Mouse (Mus musculus): Measurements from ENCODE around the gene Smpd2. TPM values are rescaled to one million over a fixed set of nuclear protein-coding genes. Genes with fewer than 3 reads are reported as not detected.

Gene Smpd2
- polyA plus RNA-seq, 1 experiment from 2014 or later, result 51.5 TPM

- peaks cover 28% of the 10 kb centered on the region for H3K36me3 ChIP-seq (ENCODE audit: control insufficient read depth, insufficient read depth, low read length)
- WGBS, result 64% methylated on average over 14 of the region's 14 CpGs
- no peak overlapping the region for H3K9ac ChIP-seq (ENCODE audit: low read length)
- no peak overlapping the region for H3K4me2 ChIP-seq (replicated peaks; ENCODE audit: low read depth)
- H3K27ac ChIP-seq (replicated peaks), result peak overlapping the region; percentile 56
- H3K4me3 ChIP-seq (ENCODE audit: low read depth, low read length), result no peak overlapping the region
- no peak for ATAC-seq (ENCODE audit: low FRiP score, low TSS enrichment)
- TF ChIP-seq CTCF (IDR thresholded peaks at IDR 0.05; ENCODE audit: low read depth) (no peak), EP300 (optimal IDR thresholded peaks at IDR 0.05) (no peak)
- H3K9me3 ChIP-seq (ENCODE audit: control insufficient read depth, low read length), result no peaks in the 10 kb centered on the region
- H3K4me1 ChIP-seq (replicated peaks; ENCODE audit: control insufficient read depth, insufficient read depth), result peaks cover 13% of the 10 kb centered on the region; the same call in 1 of the 2 replicates
- H3K27me3 ChIP-seq (ENCODE audit: control insufficient read depth, insufficient read depth, low read length), result no peaks in the 10 kb centered on the region
- DNase-seq (ENCODE audit: low spot score), result no peak
These were observed 3.5 kb downstream of the Smpd2 start for GRCm38 (mm10) chr10:41486506-41487170.

DNA sequence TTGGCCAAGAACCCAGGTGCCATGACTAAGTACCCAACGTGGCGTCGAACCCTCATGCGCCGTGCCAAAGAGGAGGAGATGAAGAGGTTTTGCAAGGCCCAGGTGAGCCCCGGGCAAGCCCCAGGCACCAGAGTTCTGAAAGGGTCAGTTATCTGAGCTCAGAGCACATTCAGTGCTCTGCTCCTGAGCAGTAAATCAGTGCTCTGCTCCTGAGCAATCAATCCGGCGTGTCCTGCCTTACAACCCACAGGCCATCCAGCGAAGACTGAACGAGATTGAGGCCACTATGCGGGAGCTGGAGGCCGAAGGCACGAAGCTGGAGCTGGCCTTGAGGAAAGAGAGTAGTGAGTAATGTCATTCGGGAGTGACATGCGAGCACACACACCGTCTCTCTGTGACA lies 4.4 kb downstream of the Smpd2 start:
- Histone ChIP-seq H3K9me3 (ENCODE audit: control insufficient read depth, low read length) (no peaks in the 10 kb centered on the region), H3K9ac (ENCODE audit: low read length) (no peak overlapping the region), H3K4me2 (replicated peaks; ENCODE audit: low read depth) (no peak overlapping the region), H3K27ac (replicated peaks) (no peak overlapping the region), H3K4me1 (replicated peaks; ENCODE audit: control insufficient read depth, insufficient read depth) (peaks cover 13% of the 10 kb centered on the region; the same call in 1 of the 2 replicates), H3K27me3 (ENCODE audit: control insufficient read depth, insufficient read depth, low read length) (no peaks in the 10 kb centered on the region), H3K36me3 (ENCODE audit: control insufficient read depth, insufficient read depth, low read length) (peaks cover 30% of the 10 kb centered on the region), H3K4me3 (ENCODE audit: low read depth, low read length) (no peak overlapping the region)
- WGBS, result 89% methylated on average over 16 of the region's 16 CpGs
- DNase-seq (ENCODE audit: low spot score), result no peak
- TF ChIP-seq EP300 (optimal IDR thresholded peaks at IDR 0.05) (no peak), CTCF (IDR thresholded peaks at IDR 0.05; ENCODE audit: low read depth) (no peak)
- ATAC-seq (ENCODE audit: low FRiP score, low TSS enrichment), result no peak

DNA sequence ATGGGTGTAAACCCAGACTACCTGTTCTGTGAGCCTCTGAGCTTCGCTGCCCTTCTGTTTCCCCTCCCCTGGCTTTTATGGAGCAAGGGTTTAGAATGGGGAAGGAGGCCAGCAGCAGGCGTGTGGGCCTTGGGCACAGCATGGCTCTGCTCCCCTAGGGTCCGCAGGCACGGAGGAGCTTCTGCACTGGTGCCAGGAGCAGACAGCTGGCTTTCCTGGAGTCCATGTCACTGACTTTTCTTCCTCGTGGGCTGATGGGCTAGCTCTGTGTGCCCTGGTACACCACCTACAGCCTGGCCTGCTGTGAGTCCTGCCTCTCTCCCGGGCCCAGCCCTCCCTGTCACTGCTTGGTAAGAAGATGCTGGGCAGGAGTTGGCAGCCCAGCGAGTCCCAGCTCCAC lies 7.7 kb downstream of the Smpd2 start:
- Histone ChIP-seq H3K4me2 (replicated peaks; ENCODE audit: low read depth) (no peak overlapping the region), H3K27me3 (ENCODE audit: control insufficient read depth, insufficient read depth, low read length) (no peaks in the 10 kb centered on the region), H3K4me3 (ENCODE audit: low read depth, low read length) (no peak overlapping the region), H3K4me1 (replicated peaks; ENCODE audit: control insufficient read depth, insufficient read depth) (no peaks in the 10 kb centered on the region), H3K36me3 (ENCODE audit: control insufficient read depth, insufficient read depth, low read length) (peaks cover 34% of the 10 kb centered on the region), H3K9me3 (ENCODE audit: control insufficient read depth, low read length) (no peaks in the 10 kb centered on the region), H3K27ac (replicated peaks) (no peak overlapping the region), H3K9ac (ENCODE audit: low read length) (no peak overlapping the region)
- no peak for TF ChIP-seq CTCF (IDR thresholded peaks at IDR 0.05; ENCODE audit: low read depth)
- TF ChIP-seq EP300 (optimal IDR thresholded peaks at IDR 0.05), result no peak
- ATAC-seq (ENCODE audit: low FRiP score, low TSS enrichment) (no peak), DNase-seq (ENCODE audit: low spot score) (no peak)
- 82% methylated on average over 7 of the region's 7 CpGs for WGBS

GRCm38 (mm10) chr10:41480938-41481880 lies 9.0 kb downstream of the Smpd2 start:
- 72% methylated on average over 33 of the region's 33 CpGs for WGBS
- no peaks in the 10 kb centered on the region for H3K27me3 ChIP-seq (ENCODE audit: control insufficient read depth, insufficient read depth, low read length)
- H3K4me1 ChIP-seq (replicated peaks; ENCODE audit: control insufficient read depth, insufficient read depth), result no peaks in the 10 kb centered on the region
- H3K9ac ChIP-seq (ENCODE audit: low read length), result no peak overlapping the region
- TF ChIP-seq CTCF (IDR thresholded peaks at IDR 0.05; ENCODE audit: low read depth), result no peak
- no peak for TF ChIP-seq EP300 (optimal IDR thresholded peaks at IDR 0.05)
- H3K9me3 ChIP-seq (ENCODE audit: control insufficient read depth, low read length), result no peaks in the 10 kb centered on the region
- peaks cover 31% of the 10 kb centered on the region for H3K36me3 ChIP-seq (ENCODE audit: control insufficient read depth, insufficient read depth, low read length)
- H3K4me2 ChIP-seq (replicated peaks; ENCODE audit: low read depth), result no peak overlapping the region
- H3K27ac ChIP-seq (replicated peaks), result no peak overlapping the region
- DNase-seq (ENCODE audit: low spot score) (no peak), ATAC-seq (ENCODE audit: low FRiP score, low TSS enrichment) (no peak)
- no peak overlapping the region for H3K4me3 ChIP-seq (ENCODE audit: low read depth, low read length)

DNA sequence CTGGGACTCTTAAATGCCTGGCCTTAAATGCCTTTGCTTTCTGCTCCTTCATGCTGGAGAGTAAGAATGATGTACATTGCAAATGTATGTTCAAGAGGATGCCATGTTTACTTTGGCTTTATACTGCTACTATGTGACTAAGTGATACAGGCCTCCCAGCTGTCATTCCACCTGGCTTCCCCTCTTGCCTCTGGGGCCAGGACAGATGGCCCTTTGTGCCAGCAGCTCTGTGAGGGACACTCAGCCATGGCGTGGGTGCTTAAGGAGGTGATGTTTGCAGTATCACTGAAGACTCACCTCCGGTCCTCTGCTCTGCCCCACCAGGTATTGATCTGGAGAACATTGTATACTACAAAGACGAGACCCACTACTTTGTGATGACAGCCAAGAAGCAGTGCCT lies 10.2 kb downstream of the Smpd2 start:
- Histone ChIP-seq H3K27ac (replicated peaks) (no peak overlapping the region), H3K36me3 (ENCODE audit: control insufficient read depth, insufficient read depth, low read length) (peaks cover 23% of the 10 kb centered on the region), H3K4me2 (replicated peaks; ENCODE audit: low read depth) (no peak overlapping the region), H3K9ac (ENCODE audit: low read length) (no peak overlapping the region), H3K4me1 (replicated peaks; ENCODE audit: control insufficient read depth, insufficient read depth) (no peaks in the 10 kb centered on the region), H3K9me3 (ENCODE audit: control insufficient read depth, low read length) (no peaks in the 10 kb centered on the region), H3K4me3 (ENCODE audit: low read depth, low read length) (no peak overlapping the region), H3K27me3 (ENCODE audit: control insufficient read depth, insufficient read depth, low read length) (no peaks in the 10 kb centered on the region)
- ATAC-seq (ENCODE audit: low FRiP score, low TSS enrichment) (no peak), DNase-seq (ENCODE audit: low spot score) (no peak)
- 82% methylated on average over 3 of the region's 3 CpGs for WGBS
- TF ChIP-seq EP300 (optimal IDR thresholded peaks at IDR 0.05) (no peak), CTCF (IDR thresholded peaks at IDR 0.05; ENCODE audit: low read depth) (no peak)
